Mouse (Mus musculus) midbrain, embryonic 12.5 days (tissue): Measurements from ENCODE around the gene 1810049J17Rik. TPM values are rescaled to one million over a fixed set of nuclear protein-coding genes. Genes with fewer than 3 reads are reported as not detected.
A peak's percentile ranks its signal among the peaks of the same experiment; 100 is the strongest.

Experiments
- ATAC-seq: fragments of 200-750 bp; cut with Nextera tagmentation; 2 replicates; pipeline ENCODE4 v1.8.0; 2017; ENCODE audit warnings: low read depth, moderate TSS enrichment, moderate library complexity; ENCODE audit not compliant: low FRiP score
- H3K27ac ChIP-seq: fragments of 300-500 bp; sonication (generic); replicated peaks from 2 replicates; pipeline ENCODE4 v1.5.1; 2016; ENCODE audit warnings: mild to moderate bottlenecking
- H3K27me3 ChIP-seq: fragments of 300-500 bp; sonication (generic); 2 replicates; pipeline ENCODE4 v1.6.1; 2016; ENCODE audit warnings: mild to moderate bottlenecking
- H3K36me3 ChIP-seq: fragments of 300-500 bp; sonication (generic); 2 replicates; pipeline ENCODE4 v1.6.1; 2016
- H3K4me1 ChIP-seq: fragments of 300-500 bp; sonication (generic); 2 replicates; pipeline ENCODE4 v1.6.1; 2016
- H3K4me2 ChIP-seq: fragments of 300-500 bp; sonication (generic); replicated peaks from 2 replicates; pipeline ENCODE4 v1.6.1; 2016; ENCODE audit warnings: mild to moderate bottlenecking, moderate library complexity
- H3K4me3 ChIP-seq: fragments of 300-500 bp; sonication (generic); 2 replicates; pipeline ENCODE4 v1.5.1; 2016; ENCODE audit warnings: mild to moderate bottlenecking
- H3K9ac ChIP-seq: fragments of 300-500 bp; sonication (generic); replicated peaks from 2 replicates; pipeline ENCODE4 v1.6.1; 2016; ENCODE audit warnings: mild to moderate bottlenecking, moderate library complexity
- H3K9me3 ChIP-seq: fragments of 300-500 bp; sonication (generic); 2 replicates; pipeline ENCODE4 v1.6.1; 2016; ENCODE audit warnings: mild to moderate bottlenecking
- WGBS: fragments of 180-500 bp; shearing (Covaris S2); methylation state at CpG from one replicate; pipeline ENCODE4 v1.1.7; 2016; 5-methylcytosine and 5-hydroxymethylcytosine counted together
- polyA plus RNA-seq: library from polyadenylated mRNA; unstranded; fragments of >200 nt; fragmentation: Nextera tagmentation; extraction: Ambion mirVana; gene quantifications from 2 replicates; pipeline ENCODE4 v1.2.1, GENCODE M21; 2016

Gene 1810049J17Rik
- polyA plus RNA-seq, 1 experiment from 2014 or later = 0.75 TPM

DNA sequence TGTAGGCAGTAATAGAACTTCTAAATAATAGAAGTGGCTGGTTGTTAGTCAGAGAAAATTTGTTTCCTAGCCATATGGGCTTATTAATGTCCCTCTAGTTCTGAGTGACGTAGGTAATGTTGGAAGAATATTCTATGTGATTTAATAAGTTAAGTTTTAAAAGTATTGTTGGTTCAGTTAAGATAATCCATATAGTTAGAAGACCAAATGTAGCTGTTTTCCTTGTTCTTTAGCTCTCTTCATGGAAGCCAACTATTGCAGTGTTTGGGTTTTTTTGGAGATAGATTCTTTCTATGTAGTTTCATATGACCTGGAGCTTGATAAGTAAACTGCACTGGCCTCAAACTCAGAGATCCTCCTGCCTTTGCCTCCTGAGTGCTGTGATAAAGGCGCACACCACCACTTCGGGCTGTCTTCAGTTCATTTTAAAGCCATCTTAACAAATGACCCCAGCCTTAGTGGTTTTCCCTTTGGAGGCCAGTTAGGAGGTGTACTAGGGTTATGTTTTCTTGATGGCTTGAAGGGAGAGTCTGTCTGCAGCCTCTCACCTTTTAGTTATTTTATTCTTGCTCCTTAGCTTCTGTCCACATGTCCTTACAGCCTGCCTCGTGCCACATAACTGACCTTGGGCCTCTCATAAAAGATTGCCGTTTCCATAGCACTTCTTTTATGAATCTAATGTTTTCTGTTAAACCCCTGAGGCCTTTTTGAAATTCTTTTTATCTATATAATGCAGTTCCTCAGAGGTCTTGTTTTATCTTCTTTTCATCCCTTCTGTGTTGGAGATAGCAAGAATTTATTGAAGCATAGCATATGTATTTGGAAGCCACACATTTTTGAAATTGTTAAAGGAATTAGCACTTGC is 19.1 kb upstream of the 1810049J17Rik start:
- peaks cover 12% of the 10 kb centered on the region for H3K4me1 ChIP-seq
- no peak overlapping the region for H3K4me3 ChIP-seq
- H3K36me3 ChIP-seq = peaks cover 24% of the 10 kb centered on the region; the same call in 1 of the 2 replicates
- H3K9me3 ChIP-seq = no peaks in the 10 kb centered on the region
- 35% methylated on average over 5 of the region's 5 CpGs for WGBS
- H3K9ac ChIP-seq = no peak overlapping the region
- H3K27me3 ChIP-seq = no peaks in the 10 kb centered on the region
- H3K4me2 ChIP-seq = no peak overlapping the region
- no peak for ATAC-seq
- 0 out of 2 replicates have a peak overlapping the region, but pooled peaks have one; percentile 8 for H3K27ac ChIP-seq

DNA sequence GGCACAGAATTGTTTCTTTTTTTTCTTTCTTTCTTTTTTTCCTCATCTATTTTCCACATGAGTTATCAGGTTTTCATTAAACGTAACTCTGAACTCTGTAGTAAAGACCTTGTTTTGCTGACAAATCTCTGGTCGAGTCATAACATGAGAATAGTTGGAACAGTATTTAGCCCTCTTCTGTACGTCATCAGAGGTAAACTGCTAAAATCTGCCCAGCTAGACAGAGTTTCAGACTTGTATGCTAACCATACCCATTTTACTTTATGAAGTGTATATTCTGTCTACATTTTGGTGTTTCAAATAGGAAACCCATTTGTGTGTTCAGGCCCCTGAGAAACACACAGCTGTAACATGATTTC is 16.1 kb upstream of the 1810049J17Rik start:
- Histone ChIP-seq H3K4me2 (no peak overlapping the region), H3K27ac (no peak overlapping the region), H3K9ac (no peak overlapping the region), H3K4me3 (no peak overlapping the region), H3K9me3 (no peaks in the 10 kb centered on the region), H3K4me1 (peaks cover 12% of the 10 kb centered on the region), H3K27me3 (no peaks in the 10 kb centered on the region), H3K36me3 (no peaks in the 10 kb centered on the region)
- 84% methylated on average over 3 of the region's 3 CpGs for WGBS
- no peak for ATAC-seq

DNA sequence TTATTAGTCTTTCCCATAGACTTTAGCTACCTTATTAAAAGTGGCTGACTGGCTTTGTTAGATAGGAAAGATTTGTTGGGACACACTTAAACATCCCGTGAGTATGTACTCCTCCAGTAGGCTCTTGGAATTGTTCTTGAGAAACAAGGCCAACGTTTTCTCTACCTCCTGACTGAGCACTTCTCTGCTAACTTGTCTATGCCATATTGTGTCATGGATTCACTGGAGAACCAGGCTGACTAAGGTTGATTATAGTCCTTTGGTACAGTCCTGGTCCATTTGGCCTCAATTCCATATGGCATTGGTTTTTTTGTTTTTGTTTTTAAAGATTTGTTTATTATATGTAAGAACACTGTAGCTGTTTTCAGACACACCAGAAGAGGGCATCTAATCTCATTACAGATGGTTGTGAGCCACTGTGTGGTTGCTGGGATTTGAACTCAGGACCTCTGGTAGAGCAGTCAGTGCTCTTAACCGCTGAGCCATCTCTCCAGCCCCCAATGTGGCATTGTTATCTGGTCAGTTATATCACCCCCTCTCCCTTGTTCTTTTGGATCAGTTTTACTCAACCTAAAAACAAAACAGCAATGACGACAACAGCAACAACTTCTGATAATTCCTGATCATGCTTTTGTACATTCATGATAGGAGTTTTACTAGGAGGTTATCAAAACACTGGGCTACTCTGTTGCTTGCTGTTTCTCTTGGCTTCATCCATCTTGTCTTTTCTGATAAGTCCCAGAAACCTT is 15.5 kb upstream of the 1810049J17Rik start:
- no peaks in the 10 kb centered on the region for H3K36me3 ChIP-seq
- H3K9ac ChIP-seq = no peak overlapping the region
- 91% methylated on average over 4 of the region's 4 CpGs for WGBS
- no peaks in the 10 kb centered on the region for H3K9me3 ChIP-seq
- peaks cover 12% of the 10 kb centered on the region for H3K4me1 ChIP-seq
- H3K4me2 ChIP-seq = no peak overlapping the region
- no peaks in the 10 kb centered on the region for H3K27me3 ChIP-seq
- no peak for ATAC-seq
- H3K4me3 ChIP-seq = no peak overlapping the region
- no peak overlapping the region for H3K27ac ChIP-seq

DNA sequence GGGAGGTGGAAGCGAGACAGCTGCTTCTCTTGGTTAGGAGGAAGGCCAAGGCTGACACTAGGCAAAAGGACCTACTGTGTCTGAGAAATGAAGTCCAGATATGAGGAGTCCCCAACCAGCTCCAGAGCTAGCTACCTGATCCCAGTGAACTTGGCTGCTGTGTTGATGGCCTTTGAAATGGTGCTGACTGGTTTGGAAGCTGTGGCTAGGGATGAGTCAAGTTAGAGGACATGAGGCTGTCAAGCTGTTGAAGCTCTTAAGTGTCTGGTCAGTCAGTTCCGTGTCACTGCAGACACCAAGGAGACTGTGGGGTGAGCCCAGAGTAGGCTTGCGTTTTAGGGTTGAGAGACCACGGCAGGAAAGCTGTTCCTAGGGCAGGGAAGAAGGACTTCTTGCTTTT is 12.7 kb upstream of the 1810049J17Rik start:
- H3K9me3 ChIP-seq = no peaks in the 10 kb centered on the region
- no peak overlapping the region for H3K9ac ChIP-seq
- no peak overlapping the region for H3K4me2 ChIP-seq
- 84% methylated on average over 4 of the region's 4 CpGs for WGBS
- H3K27me3 ChIP-seq = no peaks in the 10 kb centered on the region
- no peak overlapping the region for H3K4me3 ChIP-seq
- no peaks in the 10 kb centered on the region for H3K4me1 ChIP-seq
- no peaks in the 10 kb centered on the region for H3K36me3 ChIP-seq
- H3K27ac ChIP-seq = no peak overlapping the region
- ATAC-seq = no peak

DNA sequence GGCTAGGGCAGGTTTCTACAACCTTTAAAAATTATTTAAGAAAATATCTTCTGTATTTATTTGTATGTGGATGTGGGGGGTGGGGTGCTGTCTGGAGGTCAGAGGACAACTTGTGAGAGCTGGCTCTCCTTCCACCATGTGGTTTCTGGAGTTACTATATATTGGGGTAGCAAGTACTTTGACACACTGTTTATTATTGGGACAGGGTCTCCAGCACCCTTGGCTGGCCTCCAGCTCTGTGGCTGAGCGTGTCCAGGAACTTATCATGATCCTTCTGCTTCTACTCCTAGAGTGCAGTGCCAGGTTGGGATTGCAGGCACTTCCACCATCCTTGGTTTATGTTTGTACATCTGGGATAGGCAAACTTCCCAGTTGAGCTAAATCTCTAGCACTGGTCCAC is 9.6 kb upstream of the 1810049J17Rik start:
- no peak overlapping the region for H3K4me2 ChIP-seq
- no peak overlapping the region for H3K9ac ChIP-seq
- 77% methylated on average over 1 of the region's 1 CpGs for WGBS
- ATAC-seq = no peak
- H3K27me3 ChIP-seq = no peaks in the 10 kb centered on the region
- no peak overlapping the region for H3K4me3 ChIP-seq
- H3K4me1 ChIP-seq = no peaks in the 10 kb centered on the region
- H3K27ac ChIP-seq = no peak overlapping the region
- no peaks in the 10 kb centered on the region for H3K36me3 ChIP-seq
- H3K9me3 ChIP-seq = no peaks in the 10 kb centered on the region

DNA sequence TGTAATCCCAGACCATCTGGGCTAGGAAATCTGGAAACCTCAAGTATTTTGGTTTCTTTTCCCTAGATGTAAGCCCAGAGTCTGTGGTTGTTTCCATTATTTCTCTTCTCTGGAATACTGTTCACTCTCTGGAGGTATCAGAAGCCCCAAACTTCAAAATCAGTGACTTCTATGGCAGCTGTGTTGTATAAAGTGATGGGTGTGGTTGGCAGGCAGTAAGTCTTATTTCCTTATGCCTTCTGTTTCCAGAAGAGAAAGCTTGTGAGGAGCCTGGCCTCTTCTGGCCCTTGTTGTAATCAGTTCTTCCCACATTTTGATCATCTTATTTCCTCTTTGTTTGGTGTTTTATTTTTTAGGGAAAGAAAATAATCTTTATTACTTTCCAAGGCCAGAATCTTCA is 9.2 kb upstream of the 1810049J17Rik start:
- H3K27ac ChIP-seq = no peak overlapping the region
- H3K4me1 ChIP-seq = 0 out of 2 replicates have a peak, but pooled peaks cover 2% of the 10 kb centered on the region
- H3K9me3 ChIP-seq = no peaks in the 10 kb centered on the region
- H3K4me2 ChIP-seq = no peak overlapping the region
- H3K9ac ChIP-seq = no peak overlapping the region
- H3K36me3 ChIP-seq = 0 out of 2 replicates have a peak, but pooled peaks cover under 1% of the 10 kb centered on the region
- no peak for ATAC-seq
- H3K4me3 ChIP-seq = no peak overlapping the region
- H3K27me3 ChIP-seq = no peaks in the 10 kb centered on the region

DNA sequence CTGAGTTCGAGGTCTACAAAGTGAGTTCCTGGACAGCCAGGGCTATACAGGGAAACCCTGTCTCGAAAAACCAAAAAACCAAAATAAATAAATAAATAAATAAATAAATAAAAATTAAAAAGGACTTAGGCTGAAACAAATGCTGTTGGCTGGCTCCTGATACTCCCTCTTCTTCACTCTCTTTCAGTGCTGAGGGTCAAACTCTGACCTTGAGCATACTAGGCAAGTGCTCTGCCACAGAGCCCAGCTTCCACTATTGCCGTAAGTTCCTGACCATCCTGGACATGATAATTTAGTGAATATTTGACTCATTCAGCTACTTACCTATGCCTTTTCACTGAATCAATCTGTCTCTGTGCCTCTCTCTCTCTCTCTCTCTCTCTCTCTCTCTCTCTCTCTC is 8.7 kb upstream of the 1810049J17Rik start:
- Histone ChIP-seq H3K27me3 (no peaks in the 10 kb centered on the region), H3K4me1 (peaks cover 7% of the 10 kb centered on the region; the same call in 1 of the 2 replicates), H3K4me3 (no peak overlapping the region), H3K27ac (no peak overlapping the region), H3K9ac (no peak overlapping the region), H3K9me3 (no peaks in the 10 kb centered on the region), H3K4me2 (no peak overlapping the region), H3K36me3 (peaks cover 5% of the 10 kb centered on the region; the same call in 1 of the 2 replicates)
- WGBS = 83% methylated on average over 3 of the region's 3 CpGs
- no peak for ATAC-seq

DNA sequence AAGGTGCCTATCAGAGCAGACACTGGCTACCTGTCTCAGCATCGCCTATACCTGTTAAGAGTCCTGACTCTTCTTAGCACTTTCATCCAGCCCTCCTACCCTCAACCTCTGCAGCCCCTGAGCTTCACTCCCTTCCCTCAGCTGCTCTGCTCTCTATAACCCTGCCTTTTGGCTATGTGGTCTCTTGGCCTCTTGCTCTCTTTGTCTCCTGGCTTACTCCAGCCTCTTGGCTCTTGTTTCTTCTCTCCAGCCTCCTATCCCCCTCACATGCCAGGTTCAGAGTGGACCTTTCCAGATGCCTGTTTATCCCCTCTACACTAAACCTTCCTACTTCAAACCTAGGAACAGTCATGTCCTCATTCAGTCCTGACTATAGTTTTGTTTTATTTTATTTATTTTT is 2.6 kb upstream of the 1810049J17Rik start:
- Histone ChIP-seq H3K27ac (no peak overlapping the region), H3K27me3 (peaks cover 9% of the 10 kb centered on the region), H3K9me3 (no peaks in the 10 kb centered on the region), H3K4me3 (no peak overlapping the region), H3K36me3 (peaks cover 5% of the 10 kb centered on the region; the same call in 1 of the 2 replicates), H3K4me2 (peak overlapping the region; percentile 21; the same call in 1 of the 2 replicates), H3K4me1 (peaks cover 34% of the 10 kb centered on the region), H3K9ac (no peak overlapping the region)
- WGBS = 94% methylated on average over 1 of the region's 1 CpGs
- no peak for ATAC-seq

DNA sequence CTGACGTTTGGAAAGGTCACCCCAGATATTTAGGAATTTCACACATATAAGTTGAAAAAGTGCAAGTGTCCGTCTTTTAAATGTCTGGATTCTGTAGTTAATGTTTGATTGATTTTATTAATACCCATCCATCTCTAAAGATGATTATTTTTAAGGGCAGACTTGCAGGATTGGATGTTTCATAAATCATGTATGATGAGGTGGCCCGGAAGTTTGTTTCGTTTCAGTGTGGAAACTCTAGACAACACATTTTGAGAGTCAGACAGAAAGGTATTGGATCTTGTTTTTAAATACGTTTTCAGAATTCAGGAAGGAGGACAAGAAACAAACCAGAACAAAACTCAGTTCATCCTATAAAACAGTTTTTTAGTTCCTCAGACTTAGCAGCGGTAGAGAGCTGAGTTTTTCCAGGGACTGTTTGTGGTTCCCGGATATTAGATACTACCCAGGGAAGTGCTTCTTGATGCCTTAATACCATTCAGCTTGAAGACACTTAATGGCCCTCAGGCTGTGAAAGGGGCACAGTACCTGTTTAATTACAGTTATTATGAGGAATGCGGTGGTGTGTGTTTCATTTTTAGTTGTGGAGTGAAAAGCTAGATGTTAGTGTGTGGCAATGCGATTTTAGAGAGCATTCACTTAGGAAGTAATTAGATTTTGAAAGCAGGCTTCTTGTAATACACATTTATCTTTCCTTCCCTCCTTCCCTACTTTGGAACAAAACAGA is 1.1 kb upstream of the 1810049J17Rik start:
- WGBS = 19% methylated on average over 9 of the region's 9 CpGs
- peaks cover 34% of the 10 kb centered on the region for H3K4me1 ChIP-seq
- peak overlapping the region; percentile 95 for H3K4me3 ChIP-seq
- H3K27me3 ChIP-seq = peaks cover 18% of the 10 kb centered on the region
- H3K27ac ChIP-seq = no peak overlapping the region
- H3K9me3 ChIP-seq = no peaks in the 10 kb centered on the region
- ATAC-seq = no peak
- H3K9ac ChIP-seq = peak overlapping the region; percentile 91
- H3K4me2 ChIP-seq = peak overlapping the region; percentile 75
- H3K36me3 ChIP-seq = peaks cover 5% of the 10 kb centered on the region; the same call in 1 of the 2 replicates

DNA sequence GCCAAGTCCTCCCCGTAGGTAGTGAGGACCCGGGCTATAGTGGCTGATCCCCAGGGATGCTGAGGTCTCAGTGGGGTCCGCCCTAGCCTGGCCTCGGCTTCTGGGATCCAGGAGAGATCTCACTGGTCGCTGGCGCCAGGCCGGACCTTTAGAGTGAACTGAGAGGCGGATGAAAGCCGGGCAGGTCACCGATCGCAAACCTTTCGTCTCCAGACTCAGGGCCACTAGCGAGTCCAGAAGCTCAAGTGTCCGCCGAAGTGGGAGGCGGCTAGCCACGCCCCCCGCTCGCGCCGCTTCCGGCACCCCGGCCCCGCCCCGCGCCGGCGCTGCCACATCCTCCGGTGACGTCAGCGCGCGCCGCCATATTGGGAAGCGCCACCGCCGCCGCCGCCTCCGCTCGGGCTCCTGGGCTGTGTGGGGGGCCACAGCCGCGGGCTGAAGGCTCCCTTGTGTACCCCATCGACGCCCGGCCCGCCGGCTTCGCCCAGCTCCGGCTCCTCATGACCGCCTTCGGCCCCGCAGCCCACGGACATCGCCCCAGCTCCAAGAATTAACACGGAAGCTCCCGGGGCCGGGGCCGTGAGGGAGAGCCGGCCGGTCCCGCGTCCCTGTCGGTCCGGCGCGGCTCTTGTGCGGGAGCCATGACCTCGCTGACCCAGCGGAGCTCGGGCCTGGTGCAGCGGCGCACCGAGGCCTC is 460 bp downstream of the 1810049J17Rik start, which contains the start of gene Golph3:
TSS of gene Golph3 (plus strand) at position 360 of the 697 bp plus-strand sequence.
- under 1% methylated on average over 66 of the region's 74 CpGs for WGBS
- H3K27me3 ChIP-seq = peaks cover 18% of the 10 kb centered on the region
- H3K4me2 ChIP-seq = peak within 1 kb of the TSS; percentile 75
- H3K4me3 ChIP-seq = peak within 1 kb of the TSS; percentile 95
- peak; percentile 97 for ATAC-seq
- H3K27ac ChIP-seq = peak within 1 kb of the TSS; percentile 92
- no peaks in the 10 kb centered on the region for H3K9me3 ChIP-seq
- H3K4me1 ChIP-seq = peaks cover 34% of the 10 kb centered on the region
- peaks cover 5% of the 10 kb centered on the region; the same call in 1 of the 2 replicates for H3K36me3 ChIP-seq
- H3K9ac ChIP-seq = peak within 1 kb of the TSS; percentile 91

DNA sequence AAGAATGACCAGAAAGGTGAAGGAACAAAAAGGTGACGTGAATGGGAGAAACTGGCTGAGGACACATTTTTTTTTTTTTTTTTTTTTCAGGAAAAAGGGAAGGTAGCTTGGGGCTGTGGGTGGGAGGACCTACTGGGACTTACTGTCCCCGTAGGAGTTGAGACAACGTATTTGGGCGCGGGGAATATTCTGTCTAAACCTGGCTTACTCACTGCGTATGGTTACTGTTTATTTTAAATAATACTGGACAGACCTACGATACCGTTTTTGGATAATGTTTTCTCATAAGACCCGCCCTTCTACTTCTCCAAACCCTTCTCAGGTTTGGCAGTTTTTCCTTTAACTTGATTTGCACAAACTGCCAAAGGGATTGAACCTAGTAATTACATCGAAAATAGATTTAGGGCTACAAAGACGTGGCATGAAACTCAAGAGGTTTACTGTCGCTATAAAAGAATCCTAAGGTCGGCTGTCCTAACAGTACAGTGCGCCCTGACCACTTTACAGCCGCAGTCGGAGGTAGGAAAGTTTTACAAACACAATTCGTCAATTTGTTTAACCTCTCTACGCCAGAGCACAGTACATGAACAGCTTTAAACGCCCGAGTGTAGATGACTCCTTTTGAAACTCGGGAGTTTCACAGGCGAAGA is 1.1 kb downstream of the 1810049J17Rik start:
- H3K4me1 ChIP-seq = peaks cover 28% of the 10 kb centered on the region
- WGBS = 8% methylated on average over 22 of the region's 22 CpGs
- peak overlapping the region; percentile 75 for H3K4me2 ChIP-seq
- H3K9me3 ChIP-seq = no peaks in the 10 kb centered on the region
- peak overlapping the region; percentile 95 for H3K4me3 ChIP-seq
- peak overlapping the region; percentile 92 for H3K27ac ChIP-seq
- peaks cover 2% of the 10 kb centered on the region; the same call in 1 of the 2 replicates for H3K36me3 ChIP-seq
- H3K27me3 ChIP-seq = peaks cover 18% of the 10 kb centered on the region
- peak overlapping the region; percentile 91 for H3K9ac ChIP-seq
- ATAC-seq = no peak
